Mouse (Mus musculus) large intestine, adult 2 months (tissue): ENCODE data around the gene Thada. TPM values are rescaled to one million over a fixed set of nuclear protein-coding genes. Genes with fewer than 3 reads are reported as not detected.
"Not testable (repeated sequence)": the region's sequence is repeated elsewhere in the genome, so short reads cannot be mapped to it uniquely, and the experiment has no call there.

Experiments used
- DNase-seq: peaks from one replicate; pipeline ENCODE4 v3.0.0-alpha.2; 2012; ENCODE audit warnings: low read depth, low spot score
- WGBS: fragments of 180-500 bp; shearing (Covaris S2); methylation state at CpG from one replicate; pipeline ENCODE4 v1.1.7; 2018; 5-methylcytosine and 5-hydroxymethylcytosine counted together
- polyA plus RNA-seq: library from polyadenylated mRNA; depleted of rRNA; stranded (reverse); fragments of >200 nt; gene quantifications from 2 replicates; pipeline ENCODE4 v1.2.3, GENCODE M21; 2012

The Thada gene
- polyA plus RNA-seq, 1 experiment: 4.4 TPM

GRCm38 (mm10) chr17:84239679-84240292, 226.2 kb downstream of the Thada start:
- DNase-seq: no peak
- WGBS: 59% methylated on average over 2 of the region's 2 CpGs

GRCm38 (mm10) chr17:84238174-84238573, 227.8 kb downstream of the Thada start:
- no peak for DNase-seq
- 63% methylated on average over 1 of the region's 1 CpGs for WGBS

- DNase-seq: no peak
These were observed 229.0 kb downstream of the Thada start for GRCm38 (mm10) chr17:84236781-84237557.

GRCm38 (mm10) chr17:84235399-84235928, 230.5 kb downstream of the Thada start:
- 88% methylated on average over 4 of the region's 4 CpGs for WGBS
- no peak for DNase-seq

More at GRCm38 (mm10) chr17:84236781-84237557, 229.0 kb downstream of the Thada start:
- 81% methylated on average over 7 of the region's 7 CpGs for WGBS

- 82% methylated on average over 2 of the region's 4 CpGs for WGBS
- not testable (repeated sequence) for DNase-seq
These were observed 231.2 kb downstream of the Thada start for GRCm38 (mm10) chr17:84234785-84235184.

GRCm38 (mm10) chr17:84233758-84234157, 232.2 kb downstream of the Thada start:
- no peak for DNase-seq
- 98% methylated on average over 2 of the region's 2 CpGs for WGBS

- 84% methylated on average over 2 of the region's 2 CpGs for WGBS
- no peak for DNase-seq
These were observed 234.6 kb downstream of the Thada start for GRCm38 (mm10) chr17:84231361-84231760.

- WGBS: 86% methylated on average over 2 of the region's 2 CpGs
- no peak for DNase-seq
These were observed 237.8 kb downstream of the Thada start for GRCm38 (mm10) chr17:84228223-84228622.

- DNase-seq: no peak
- 64% methylated on average over 6 of the region's 6 CpGs for whole genome bisulfite sequencing
These were observed 239.3 kb downstream of the Thada start for GRCm38 (mm10) chr17:84226681-84227080.

GRCm38 (mm10) chr17:84226231-84226630, 239.8 kb downstream of the Thada start:
- DNase-seq: no peak
- 78% methylated on average over 5 of the region's 5 CpGs for WGBS

- WGBS: 82% methylated on average over 15 of the region's 15 CpGs
These were observed 241.7 kb downstream of the Thada start for GRCm38 (mm10) chr17:84224217-84224887.

GRCm38 (mm10) chr17:84218841-84219240, 247.2 kb downstream of the Thada start:
- 96% methylated on average over 2 of the region's 2 CpGs for WGBS
- not testable (repeated sequence) for DNase-seq

More at GRCm38 (mm10) chr17:84224217-84224887, 241.7 kb downstream of the Thada start:
- DNase-seq: no peak

- 85% methylated on average over 3 of the region's 3 CpGs for WGBS
- DNase-seq: no peak
These were observed 248.3 kb downstream of the Thada start for GRCm38 (mm10) chr17:84217696-84218095.

- no peak for DNase-seq
- 75% methylated on average over 6 of the region's 6 CpGs for WGBS
These were observed 250.6 kb downstream of the Thada start for GRCm38 (mm10) chr17:84215264-84215960.

- WGBS: 88% methylated on average over 3 of the region's 3 CpGs
- DNase-seq: no peak
These were observed 252.5 kb downstream of the Thada start for GRCm38 (mm10) chr17:84213464-84213863.

GRCm38 (mm10) chr17:84207611-84208010, 258.4 kb downstream of the Thada start:
- WGBS: 95% methylated on average over 3 of the region's 3 CpGs
- DNase-seq: no peak

GRCm38 (mm10) chr17:84206239-84206638, 259.8 kb downstream of the Thada start:
- 37% methylated on average over 3 of the region's 3 CpGs for WGBS
- DNase-seq: no peak

- 81% methylated on average over 5 of the region's 5 CpGs for WGBS
- DNase-seq: no peak
These were observed 261.0 kb downstream of the Thada start for GRCm38 (mm10) chr17:84204962-84205361.

GRCm38 (mm10) chr17:84203340-84203739, 262.7 kb downstream of the Thada start:
- WGBS: 47% methylated on average over 7 of the region's 7 CpGs
- no peak for DNase-seq

- 78% methylated on average over 5 of the region's 5 CpGs for WGBS
- DNase-seq: no peak
These were observed 264.8 kb downstream of the Thada start for GRCm38 (mm10) chr17:84201183-84201582.
